ENCODE assay signal across 22 mouse cellular contexts in genomic region chr3:79127797-79128196, GRCm38 (mm10).
DNase-seq lines count a peak whose midpoint lies in the region; ATAC-seq and TF ChIP-seq lines count a peak whose summit lies in the region.
"Had no signal": no experiment of that assay in that cellular context is flagged by ENCODE, and none has a peak within 500 bp of the region (broad histone marks: within the 10 kb centered on the region; RNA-seq: fewer than 3 reads in every experiment).

No protein-coding gene starts in this region.

- no peaks in the 10 kb centered on the region for H3K9me3 ChIP-seq in heart, postnatal 0 days (replicated peaks; ENCODE audit: control insufficient read depth, low read length)
- no peaks in the 10 kb centered on the region for H3K9me3 ChIP-seq in hindbrain, embryonic 11.5 days (ENCODE audit: control insufficient read depth, low read length)
- no peaks in the 10 kb centered on the region for H3K9me3 ChIP-seq in midbrain, embryonic 14.5 days (ENCODE audit: control insufficient read depth, low read length)
- H3K9me3 ChIP-seq: embryonic facial prominence, embryonic 10.5 days; forebrain, embryonic 15.5 days; kidney, embryonic 15.5 days; lung, embryonic 15.5 days; stomach, embryonic 15.5 days had no signal

- H3K4me2 ChIP-seq in heart, postnatal 0 days (ENCODE audit: low read depth, low read length) = no peak overlapping the region
- H3K4me2 ChIP-seq in hindbrain, embryonic 11.5 days (replicated peaks; ENCODE audit: low read depth, low read length) = no peak overlapping the region
- no peak overlapping the region for H3K4me2 ChIP-seq in midbrain, embryonic 14.5 days (ENCODE audit: low read length)
- H3K4me2 ChIP-seq: forebrain, embryonic 15.5 days; kidney, embryonic 15.5 days; lung, embryonic 15.5 days; stomach, embryonic 15.5 days had no signal

- TF ChIP-seq CTCF in heart, postnatal 0 days (IDR thresholded peaks at IDR 0.05; ENCODE audit: low read depth) = no peak

- ATAC-seq in heart, postnatal 0 days (ENCODE audit: insufficient read depth, low read depth) = no peak; the same call in 1 of the 2 replicates
- peak; percentile 54; the same call in 1 of the 2 replicates for ATAC-seq in common myeloid progenitor, adult 5-6 weeks (replicated peaks; ENCODE audit: low read depth, poor library complexity, severe bottlenecking)
- peak; percentile 70 for ATAC-seq in megakaryocyte progenitor cell, adult 5-6 weeks (replicated peaks; ENCODE audit: poor library complexity)
- no peak for ATAC-seq in hindbrain, embryonic 11.5 days (ENCODE audit: low FRiP score)
- no peak for ATAC-seq in midbrain, embryonic 14.5 days (ENCODE audit: low FRiP score, low TSS enrichment)
- ATAC-seq: forebrain, embryonic 15.5 days; hindbrain, embryonic 16.5 days; intestine, postnatal 0 days had no signal

- H3K4me1 ChIP-seq in heart, postnatal 0 days (ENCODE audit: control insufficient read depth, insufficient read depth) = peaks cover 4% of the 10 kb centered on the region; the same call in 1 of the 2 replicates
- H3K4me1 ChIP-seq in hindbrain, embryonic 11.5 days (replicated peaks; ENCODE audit: control insufficient read depth, insufficient read depth, low read length) = no peaks in the 10 kb centered on the region
- 0 out of 2 replicates have a peak, but pooled peaks cover 9% of the 10 kb centered on the region for H3K4me1 ChIP-seq in midbrain, embryonic 14.5 days (ENCODE audit: control insufficient read depth, insufficient read depth, low read length)
- H3K4me1 ChIP-seq: embryonic facial prominence, embryonic 10.5 days; lung, embryonic 15.5 days; stomach, embryonic 15.5 days had no signal

- H3K9ac ChIP-seq in heart, postnatal 0 days (replicated peaks; ENCODE audit: low read depth, low read length) = no peak overlapping the region
- no peak overlapping the region for H3K9ac ChIP-seq in hindbrain, embryonic 11.5 days (ENCODE audit: low read depth, low read length)
- H3K9ac ChIP-seq in midbrain, embryonic 14.5 days (replicated peaks; ENCODE audit: low read length) = no peak overlapping the region
- H3K9ac ChIP-seq: forebrain, embryonic 15.5 days; kidney, embryonic 15.5 days; liver, embryonic 14.5 days; lung, embryonic 15.5 days; stomach, embryonic 15.5 days had no signal

- H3K27ac ChIP-seq in heart, postnatal 0 days (ENCODE audit: low read depth) = peak overlapping the region; percentile 46
- no peak overlapping the region for H3K27ac ChIP-seq in hindbrain, embryonic 11.5 days (ENCODE audit: low read depth, low read length)
- no peak overlapping the region for H3K27ac ChIP-seq in midbrain, embryonic 14.5 days (replicated peaks; ENCODE audit: low read depth, low read length)
- H3K27ac ChIP-seq: embryonic facial prominence, embryonic 10.5 days; forebrain, embryonic 15.5 days; kidney, embryonic 15.5 days; liver, embryonic 14.5 days; lung, embryonic 15.5 days; stomach, embryonic 15.5 days had no signal

- no peak for TF ChIP-seq EP300 in heart, postnatal 0 days (IDR thresholded peaks at IDR 0.05; ENCODE audit: low read depth)

- no peak overlapping the region for H3K4me3 ChIP-seq in heart, postnatal 0 days (ENCODE audit: low read depth, low read length)
- H3K4me3 ChIP-seq in hindbrain, embryonic 11.5 days (ENCODE audit: low read depth, low read length) = no peak overlapping the region
- no peak overlapping the region for H3K4me3 ChIP-seq in midbrain, embryonic 14.5 days (replicated peaks; ENCODE audit: low read depth, low read length)
- H3K4me3 ChIP-seq: embryonic facial prominence, embryonic 10.5 days; forebrain, embryonic 15.5 days; kidney, embryonic 15.5 days; lung, embryonic 15.5 days; megakaryocyte, embryonic 14.5 days; stomach, embryonic 15.5 days had no signal

- no peaks in the 10 kb centered on the region for H3K27me3 ChIP-seq in heart, postnatal 0 days (ENCODE audit: control insufficient read depth, insufficient read depth, low read length)
- H3K27me3 ChIP-seq in hindbrain, embryonic 11.5 days (ENCODE audit: control insufficient read depth, insufficient read depth, low read length) = no peaks in the 10 kb centered on the region
- H3K27me3 ChIP-seq in midbrain, embryonic 14.5 days (ENCODE audit: control insufficient read depth, insufficient read depth, low read length) = no peaks in the 10 kb centered on the region
- H3K27me3 ChIP-seq: forebrain, embryonic 15.5 days; kidney, embryonic 15.5 days; lung, embryonic 15.5 days; megakaryocyte, embryonic 14.5 days; stomach, embryonic 15.5 days had no signal

- H3K36me3 ChIP-seq in heart, postnatal 0 days (replicated peaks; ENCODE audit: control insufficient read depth, insufficient read depth, low read length) = 0 out of 2 replicates have a peak, but pooled peaks cover 9% of the 10 kb centered on the region
- no peaks in the 10 kb centered on the region for H3K36me3 ChIP-seq in hindbrain, embryonic 11.5 days (ENCODE audit: control insufficient read depth, insufficient read depth, low read length)
- no peaks in the 10 kb centered on the region for H3K36me3 ChIP-seq in midbrain, embryonic 14.5 days (ENCODE audit: control insufficient read depth, insufficient read depth, low read length)
- H3K36me3 ChIP-seq: embryonic facial prominence, embryonic 10.5 days; forebrain, embryonic 15.5 days; kidney, embryonic 15.5 days; lung, embryonic 15.5 days; stomach, embryonic 15.5 days had no signal

- 79% methylated on average over 2 of the region's 2 CpGs for WGBS in heart, postnatal 0 days
- 95% methylated on average over 2 of the region's 2 CpGs for WGBS in hindbrain, embryonic 11.5 days
- 92% methylated on average over 2 of the region's 2 CpGs for WGBS in midbrain, embryonic 14.5 days

- no peak for DNase-seq in heart, postnatal 0 days (ENCODE audit: low spot score)
- no peak for DNase-seq in heart, adult 11 months
- DNase-seq in CD4-positive helper T cell, adult 2 months (ENCODE audit: low read depth, low spot score) = peak; percentile 53
- no peak for DNase-seq in hindbrain, embryonic 11.5 days (ENCODE audit: low spot score)
- DNase-seq in midbrain, embryonic 14.5 days = no peak
- DNase-seq: adrenal gland, postnatal 14 days; cerebellum, adult 9-11 months; gastrocnemius, postnatal 25 days; kidney, postnatal 36 days; thymus, adult 18-20 months; thymus, postnatal 36 days had no signal

Comparison
In these comparisons a context has a peak if more than half of its experiments do, and no peak if none do; other contexts are left out.
1. ATAC-seq: peak in common myeloid progenitor, adult 5-6 weeks (single experiment) and megakaryocyte progenitor cell, adult 5-6 weeks (single experiment); none in heart, postnatal 0 days (single experiment), hindbrain, embryonic 11.5 days (single experiment) and midbrain, embryonic 14.5 days (single experiment).